Mouse (Mus musculus) frontal cortex, postnatal 25 days (tissue): ENCODE measurements around the gene Lpp.

Experiments used
- DNase-seq, 2 experiments: peaks; one replicate each; pipeline ENCODE4 v3.0.0; 2022; ENCODE audit warnings: low spot score in 2 of 2

Lpp gene

GRCm38 (mm10) chr16:24622226-24623194, 229.2 kb downstream of the Lpp start:
- DNase-seq = no peak

GRCm38 (mm10) chr16:24624335-24624734, 231.0 kb downstream of the Lpp start:
- no peak for DNase-seq

DNA sequence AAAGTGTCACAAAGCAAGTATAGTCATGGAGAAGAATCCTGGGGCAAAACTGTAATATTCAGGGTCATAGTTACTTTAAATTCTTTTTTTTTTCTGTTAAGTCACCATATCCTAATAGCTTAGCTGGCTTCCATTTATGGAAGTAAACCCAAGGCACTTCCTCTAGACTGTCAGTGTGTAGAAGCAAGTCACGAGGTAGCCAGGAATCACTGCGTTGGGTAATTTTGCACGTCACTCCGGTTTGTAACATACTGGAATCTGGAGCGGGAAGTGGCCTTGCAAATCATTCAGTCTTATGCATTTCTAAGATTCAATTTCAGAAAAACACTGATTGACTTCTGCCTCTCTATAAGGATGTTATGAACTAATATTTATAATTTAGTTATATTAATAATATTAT, 232.3 kb downstream of the Lpp start:
- DNase-seq = no peak

GRCm38 (mm10) chr16:24628779-24629178, 235.5 kb downstream of the Lpp start:
- no peak for DNase-seq

GRCm38 (mm10) chr16:24629218-24630172, 236.2 kb downstream of the Lpp start:
- no peak for DNase-seq

- DNase-seq = no peak
These were observed 242.1 kb downstream of the Lpp start for GRCm38 (mm10) chr16:24635381-24635919.

DNA sequence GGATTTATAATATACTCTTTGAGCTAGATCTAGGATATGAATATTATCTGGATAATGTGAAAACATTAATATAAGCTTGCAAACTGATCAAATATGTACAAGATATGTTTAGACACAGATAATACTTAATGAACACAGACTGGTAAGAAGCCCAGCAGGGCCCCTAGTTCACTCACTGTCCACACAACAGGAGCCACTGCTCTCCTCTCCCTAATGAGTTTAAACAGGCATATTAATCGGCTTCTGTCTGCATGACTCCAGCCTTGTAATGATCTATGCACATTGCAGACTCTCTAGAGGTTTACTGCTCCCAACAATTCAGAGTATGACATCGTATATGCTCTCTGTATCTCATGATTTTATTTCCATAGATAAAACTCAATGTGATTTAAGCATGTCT, 243.6 kb downstream of the Lpp start:
- DNase-seq = no peak

- DNase-seq = no peak
These were observed 247.9 kb downstream of the Lpp start for GRCm38 (mm10) chr16:24641003-24641797.

DNA sequence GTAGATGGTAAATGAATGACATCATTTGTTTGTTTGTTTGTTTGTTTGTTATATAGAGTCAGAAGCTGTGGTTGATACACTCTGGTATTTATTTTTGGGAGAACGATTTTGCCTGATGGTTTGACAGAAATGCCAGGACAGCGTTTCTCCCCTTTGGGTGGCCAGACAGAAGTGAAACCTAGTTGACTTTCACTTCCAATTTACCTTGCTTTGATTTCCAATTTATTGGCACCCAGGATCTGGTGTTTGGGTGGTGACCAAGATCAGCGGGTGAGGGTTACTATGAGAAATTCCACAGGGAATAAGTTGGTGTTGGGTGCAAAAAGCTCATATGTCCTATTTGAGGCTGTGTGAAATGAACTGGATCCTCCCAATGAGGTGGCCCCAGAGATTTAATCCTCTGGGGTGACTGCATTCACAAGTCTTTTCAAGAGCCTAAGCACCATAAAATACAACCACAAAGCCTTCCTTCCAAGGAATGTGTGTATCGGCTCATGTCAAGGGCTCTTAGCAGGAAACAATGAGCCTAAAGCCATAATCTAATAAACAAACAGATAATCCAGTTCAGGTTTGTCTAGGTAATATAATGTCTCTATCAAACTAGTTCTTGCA, 249.8 kb downstream of the Lpp start:
- DNase-seq = no peak

DNA sequence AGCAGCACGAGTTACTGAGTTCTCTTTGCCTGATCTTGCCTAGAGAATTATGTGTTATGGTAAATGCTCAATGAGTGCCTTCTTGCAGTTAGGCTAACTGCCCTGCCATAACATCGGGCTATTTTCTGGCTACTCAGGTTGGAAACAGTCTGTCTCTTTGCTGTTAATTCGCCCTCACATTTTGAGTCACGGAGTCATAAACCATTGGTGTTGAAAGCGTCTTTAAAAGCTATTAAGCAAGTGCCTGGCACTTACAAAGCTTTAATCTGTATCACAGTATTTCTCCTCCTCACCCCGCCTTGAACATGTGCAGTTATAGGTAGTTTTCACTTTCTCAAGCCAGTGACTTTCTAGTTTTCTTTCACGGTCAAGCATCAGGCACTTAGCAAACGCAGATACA, 250.8 kb downstream of the Lpp start:
- DNase-seq = no peak

GRCm38 (mm10) chr16:24644760-24645406, 251.6 kb downstream of the Lpp start:
- no peak for DNase-seq

GRCm38 (mm10) chr16:24645906-24646603, 252.7 kb downstream of the Lpp start:
- DNase-seq = no peak

DNA sequence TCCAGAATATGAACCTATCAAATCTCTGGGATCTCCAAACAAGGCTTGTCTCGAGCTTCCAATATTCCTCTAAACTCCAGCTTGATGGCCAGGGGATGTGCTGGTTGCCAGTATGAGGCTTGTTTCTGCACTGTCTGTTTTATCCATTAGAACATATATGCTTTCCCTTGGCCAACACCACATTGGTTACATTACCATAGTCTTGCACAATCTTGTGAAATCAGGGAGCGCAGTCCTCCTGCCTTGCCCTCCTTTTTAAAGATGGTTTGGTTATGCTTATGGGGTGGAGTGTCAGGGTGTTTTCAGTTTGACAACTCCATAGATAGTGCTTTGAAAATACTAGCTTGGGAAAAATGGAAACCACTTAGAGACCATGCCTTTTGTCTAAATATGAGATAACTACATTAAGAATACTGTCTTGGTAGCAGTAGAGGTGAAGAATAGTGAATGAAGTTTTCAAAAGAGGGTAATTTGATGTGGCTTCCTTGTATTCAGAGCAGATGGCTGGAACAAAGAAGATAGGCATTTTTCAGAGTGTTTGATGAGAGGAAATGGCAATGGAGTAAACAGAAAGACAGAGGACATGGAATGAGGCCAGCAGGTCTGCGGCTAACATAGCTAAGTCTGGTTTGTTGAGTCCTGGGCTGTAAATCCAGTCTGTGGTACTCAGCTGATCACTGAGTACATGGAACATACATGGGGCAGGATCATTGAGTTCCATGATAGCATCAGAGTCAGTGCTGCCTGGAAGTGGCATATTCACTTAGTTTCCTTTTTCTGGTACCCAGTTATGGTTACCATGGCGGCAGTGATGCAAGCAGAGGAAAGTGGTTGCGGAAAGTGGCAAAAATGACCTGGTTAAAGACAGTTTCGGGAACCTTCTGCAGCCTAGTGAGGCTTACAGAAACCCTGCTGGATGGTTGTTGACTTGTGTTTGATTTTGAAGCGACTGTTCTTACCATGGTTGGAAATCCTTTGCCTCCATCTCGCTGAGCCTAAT, 258.6 kb downstream of the Lpp start:
- DNase-seq = no peak

DNA sequence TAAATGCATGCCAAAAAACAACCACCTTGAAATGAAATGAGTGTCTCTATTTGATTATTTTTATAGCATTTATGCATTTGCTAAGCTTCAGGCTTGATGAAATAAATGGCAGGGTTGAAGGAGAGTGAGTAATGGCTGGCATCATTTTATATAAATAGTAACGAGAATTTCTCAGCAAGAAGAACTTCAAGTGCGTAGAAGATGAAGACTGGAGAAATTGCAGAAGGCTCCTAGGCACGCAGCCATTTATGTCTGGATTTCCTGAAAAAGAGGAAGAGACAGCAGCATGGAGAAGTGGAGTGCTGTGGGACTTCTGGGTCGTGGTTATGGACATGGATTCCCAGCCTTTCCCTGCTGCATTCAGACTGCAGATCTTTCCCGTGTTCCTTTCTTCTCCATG, 259.7 kb downstream of the Lpp start:
- DNase-seq = no peak

GRCm38 (mm10) chr16:24655116-24655515, 261.8 kb downstream of the Lpp start:
- DNase-seq = no peak

- no peak for DNase-seq
These were observed 262.7 kb downstream of the Lpp start for GRCm38 (mm10) chr16:24656026-24656425.

DNA sequence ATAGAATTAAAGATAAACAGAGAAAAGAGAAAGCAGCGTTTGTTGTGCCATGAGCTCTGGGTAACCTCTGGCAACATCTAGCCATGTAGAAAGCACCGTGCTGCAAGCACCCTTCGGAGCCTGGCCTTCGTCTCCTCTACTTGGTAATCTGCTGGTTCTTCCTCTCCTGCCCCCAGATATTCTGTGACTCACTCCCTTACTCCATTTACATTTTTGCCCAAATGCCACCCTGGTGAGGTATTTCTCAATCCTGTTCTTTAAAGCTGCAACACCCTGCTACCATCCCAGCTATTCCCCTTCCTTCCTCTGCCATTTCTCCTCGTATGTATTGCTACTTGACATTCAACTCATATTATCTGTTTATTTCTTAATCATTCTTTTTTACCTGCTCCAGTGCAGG, 263.4 kb downstream of the Lpp start:
- DNase-seq = no peak

DNA sequence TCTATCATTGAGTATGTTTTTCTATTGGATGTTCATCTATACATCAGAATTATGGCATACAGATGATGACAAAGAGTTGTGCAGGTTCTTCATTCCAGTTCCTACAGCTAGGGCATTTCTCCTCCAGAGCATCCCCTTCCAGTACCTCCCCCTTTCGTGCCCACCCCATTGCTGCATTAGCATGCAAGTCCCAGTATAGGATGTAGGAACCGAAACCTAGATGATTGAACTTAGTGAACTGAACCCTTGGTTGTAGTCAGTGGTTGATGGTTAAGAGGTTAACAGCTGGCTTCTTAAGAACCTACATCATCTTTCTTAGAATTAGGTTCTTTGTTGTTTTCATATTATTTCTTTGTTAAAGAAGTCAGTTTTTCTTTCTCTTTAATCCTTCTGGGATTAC, 265.7 kb downstream of the Lpp start:
- no peak for DNase-seq

DNA sequence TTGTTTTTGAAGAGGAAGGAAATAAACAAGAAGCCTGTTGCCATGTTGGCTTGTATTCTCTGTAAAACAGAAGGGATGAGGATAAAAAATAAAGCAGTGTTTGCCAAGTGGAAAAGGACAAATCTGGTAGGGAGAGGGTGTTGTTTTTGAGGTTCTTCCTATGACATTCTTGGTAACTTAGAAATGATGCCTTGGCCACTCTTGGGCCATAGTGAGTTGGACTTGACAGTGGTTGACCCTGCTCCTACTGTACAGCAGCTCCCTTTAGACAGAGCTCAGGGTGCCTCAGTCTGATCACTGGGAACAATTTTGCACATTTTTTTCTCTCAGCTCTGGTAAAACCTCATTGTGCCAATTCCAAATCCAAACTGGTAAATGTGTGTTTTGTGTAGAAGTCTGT, 270.8 kb downstream of the Lpp start:
- no peak for DNase-seq
